Mouse (Mus musculus) ES-Bruce4 (cell line): ENCODE data around the gene Wwc2.

Source experiments
- CTCF ChIP-seq: IDR thresholded peaks from one replicate; pipeline ENCODE4 v1.8.1; 2011; ENCODE audit warnings: low read depth, low read length
- EP300 ChIP-seq: IDR thresholded peaks from 2 replicates; pipeline ENCODE4 v1.6.1; 2011; ENCODE audit warnings: low read depth, low read length; ENCODE audit not compliant: insufficient read depth
- POLR2A ChIP-seq: IDR thresholded peaks from one replicate; pipeline ENCODE4 v1.8.1; 2011; ENCODE audit warnings: low read length; ENCODE audit not compliant: insufficient read depth

GRCm38 (mm10) chr8:48026796-48027195, 36.1 kb upstream of the Wwc2 start:
- no peak for TF ChIP-seq POLR2A
- TF ChIP-seq CTCF = no peak
- no peak for TF ChIP-seq EP300
